Mouse (Mus musculus) cerebellum, postnatal 14 days (tissue): ENCODE results near the gene Psma3.
A peak's percentile ranks its signal among the peaks of the same experiment; 100 is the strongest.
"Not testable (repeated sequence)": the region's sequence is repeated elsewhere in the genome, so short reads cannot be mapped to it uniquely, and the experiment has no call there.

Experiments
- DNase-seq, 2 experiments: peaks; one replicate each; pipeline ENCODE4 v3.0.0; 2021; ENCODE audit warnings: mixed read lengths in 2 of 2

Gene Psma3

GRCm38 (mm10) chr12:71003760-71004426 is 29.5 kb downstream of the Psma3 start:
- no peak for DNase-seq

- no peak for DNase-seq
These were observed 31.7 kb downstream of the Psma3 start for GRCm38 (mm10) chr12:71006141-71006540.

GRCm38 (mm10) chr12:71006901-71007300 is 32.5 kb downstream of the Psma3 start:
- no peak for DNase-seq

GRCm38 (mm10) chr12:71009769-71010168 is 35.3 kb downstream of the Psma3 start:
- no peak for DNase-seq

- DNase-seq, result no peak
These were observed 40.5 kb downstream of the Psma3 start for GRCm38 (mm10) chr12:71014845-71015362.

GRCm38 (mm10) chr12:71015363-71016210 is 41.2 kb downstream of the Psma3 start, which contains the start of gene Arid4a:
Gene Arid4a (plus strand): TSS chr12:71015990.
- peak; percentile 95 to 96 for DNase-seq

GRCm38 (mm10) chr12:71016211-71016502 is 41.7 kb downstream of the Psma3 start:
- no peak for DNase-seq

- DNase-seq, result peak; percentile 39 to 45
These were observed 42.3 kb downstream of the Psma3 start for GRCm38 (mm10) chr12:71016503-71017241.

- no peak for DNase-seq
These were observed 42.8 kb downstream of the Psma3 start for GRCm38 (mm10) chr12:71017242-71017571.

- DNase-seq, result no peak
These were observed 43.4 kb downstream of the Psma3 start for GRCm38 (mm10) chr12:71017827-71018226.

GRCm38 (mm10) chr12:71019211-71019610 is 44.8 kb downstream of the Psma3 start:
- peak; percentile 63 to 73 for DNase-seq

- DNase-seq, result no peak
These were observed 50.0 kb downstream of the Psma3 start for GRCm38 (mm10) chr12:71024411-71024810.

- not testable (repeated sequence) for DNase-seq
These were observed 53.8 kb downstream of the Psma3 start for GRCm38 (mm10) chr12:71028265-71028664.

- no peak for DNase-seq
These were observed 55.8 kb downstream of the Psma3 start for GRCm38 (mm10) chr12:71030260-71030659.

GRCm38 (mm10) chr12:71030722-71031121 is 56.3 kb downstream of the Psma3 start:
- no peak for DNase-seq

GRCm38 (mm10) chr12:71035826-71036225 is 61.4 kb downstream of the Psma3 start:
- no peak for DNase-seq

GRCm38 (mm10) chr12:71036729-71037404 is 62.4 kb downstream of the Psma3 start:
- DNase-seq, result no peak

- no peak for DNase-seq
These were observed 66.0 kb downstream of the Psma3 start for GRCm38 (mm10) chr12:71040462-71040861.

- DNase-seq, result no peak
These were observed 68.0 kb downstream of the Psma3 start for GRCm38 (mm10) chr12:71042451-71042850.

- DNase-seq, result no peak
These were observed 69.2 kb downstream of the Psma3 start for GRCm38 (mm10) chr12:71043571-71043970.

GRCm38 (mm10) chr12:71044488-71044887 is 70.1 kb downstream of the Psma3 start:
- no peak for DNase-seq
